Mouse (Mus musculus) megakaryocyte, adult 5-6 weeks (primary cell): ENCODE results near the gene Frmd5. TPM values are rescaled to one million over a fixed set of nuclear protein-coding genes. Genes with fewer than 3 reads are reported as not detected.

Experiments used
- ATAC-seq: 2 replicates; pipeline ENCODE4 v1.8.0; 2016; ENCODE audit warnings: mild to moderate bottlenecking, inconsistent platforms; ENCODE audit not compliant: poor library complexity, severe bottlenecking
- total RNA-seq, 2 experiments: library from RNA; stranded (forward) in 1 of 2; stranded (reverse) in 1 of 2; fragments of 153-499, 151-499 nt in 1 of 2; fragments of 221-1000, 200-1000 nt in 1 of 2; gene quantifications; 2 replicates each; pipeline versions ENCODE4 v1.2.3 to v1.2.4; 2015 to 2017

Frmd5 gene
- total RNA-seq, 2 experiments from 2014 or later, result not detected

DNA sequence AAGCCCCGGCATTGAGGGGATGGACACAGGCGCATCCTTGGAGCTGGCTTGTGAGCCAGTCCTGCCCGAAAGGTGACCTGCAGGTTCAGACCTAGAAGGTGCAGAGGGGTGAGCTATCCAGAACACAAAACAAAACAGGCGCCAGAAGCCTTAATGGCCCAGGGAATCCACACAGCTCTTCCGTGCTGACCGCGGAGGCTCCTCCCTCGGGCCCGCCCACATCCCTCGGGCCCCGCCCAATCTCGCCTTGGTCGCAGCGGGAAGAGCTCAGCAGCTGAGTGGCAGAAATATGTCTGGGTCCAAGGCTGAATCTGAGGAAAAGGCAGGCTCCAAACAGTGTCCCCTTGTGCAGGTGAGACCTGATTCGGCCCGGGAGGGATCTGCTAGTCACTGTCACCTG lies 297.3 kb downstream of the Frmd5 start:
- peak; percentile 58 for ATAC-seq

DNA sequence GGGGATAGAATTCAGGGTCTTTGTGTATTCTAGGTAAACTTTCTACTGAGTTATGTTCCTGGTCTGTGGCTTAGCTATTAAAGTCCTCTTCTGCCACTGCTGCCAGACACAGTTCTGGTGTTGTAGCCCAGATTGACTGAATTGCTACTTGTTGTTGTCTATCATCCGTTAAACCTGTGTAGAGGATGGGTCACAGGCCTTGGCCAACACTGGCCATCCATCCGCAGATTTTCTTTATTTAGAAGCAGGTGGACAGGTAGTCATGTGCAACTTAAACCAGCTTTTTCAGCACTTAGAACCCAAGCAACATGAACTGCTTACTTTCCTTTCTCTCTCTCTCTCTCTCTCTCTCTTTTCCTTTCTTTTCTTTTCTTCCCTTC lies 298.9 kb downstream of the Frmd5 start:
- ATAC-seq, result no peak

DNA sequence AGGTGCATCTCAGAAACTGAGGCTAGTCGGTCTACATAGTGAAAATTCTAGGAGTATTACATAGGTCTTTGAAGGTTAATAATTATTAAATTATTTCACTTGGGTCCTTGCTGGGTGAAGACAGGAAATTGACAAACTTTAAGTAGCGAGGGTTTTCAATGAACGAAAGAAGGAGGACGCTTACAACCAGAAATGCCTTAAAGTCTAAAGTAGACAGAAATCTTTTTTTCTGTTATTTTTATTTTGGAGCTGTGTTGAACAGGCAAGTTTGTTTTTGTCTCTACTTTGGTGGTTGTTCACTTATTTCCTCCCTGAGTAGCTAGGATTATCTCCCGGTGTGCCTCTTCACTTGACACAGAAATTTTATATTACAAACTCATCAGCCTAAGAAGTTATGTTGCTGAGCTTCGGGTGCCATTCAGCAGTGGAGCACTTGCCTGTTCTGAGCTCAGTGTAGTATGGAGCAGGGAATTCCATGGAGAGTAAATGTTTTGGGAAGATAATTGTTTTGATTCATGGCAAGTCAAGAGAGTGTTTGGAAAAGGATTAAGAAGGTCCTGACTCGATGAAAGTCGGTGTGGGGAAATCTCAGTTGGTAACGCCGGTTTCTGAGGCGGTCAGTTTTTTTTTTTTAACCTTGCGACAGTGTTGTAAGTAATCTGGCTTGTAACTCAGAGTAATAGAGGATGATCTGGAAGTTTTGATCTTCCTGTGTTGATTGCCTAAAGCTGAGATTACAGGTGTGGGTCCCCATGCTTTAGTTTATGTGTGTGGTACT lies 299.5 kb downstream of the Frmd5 start:
- ATAC-seq, result no peak

DNA sequence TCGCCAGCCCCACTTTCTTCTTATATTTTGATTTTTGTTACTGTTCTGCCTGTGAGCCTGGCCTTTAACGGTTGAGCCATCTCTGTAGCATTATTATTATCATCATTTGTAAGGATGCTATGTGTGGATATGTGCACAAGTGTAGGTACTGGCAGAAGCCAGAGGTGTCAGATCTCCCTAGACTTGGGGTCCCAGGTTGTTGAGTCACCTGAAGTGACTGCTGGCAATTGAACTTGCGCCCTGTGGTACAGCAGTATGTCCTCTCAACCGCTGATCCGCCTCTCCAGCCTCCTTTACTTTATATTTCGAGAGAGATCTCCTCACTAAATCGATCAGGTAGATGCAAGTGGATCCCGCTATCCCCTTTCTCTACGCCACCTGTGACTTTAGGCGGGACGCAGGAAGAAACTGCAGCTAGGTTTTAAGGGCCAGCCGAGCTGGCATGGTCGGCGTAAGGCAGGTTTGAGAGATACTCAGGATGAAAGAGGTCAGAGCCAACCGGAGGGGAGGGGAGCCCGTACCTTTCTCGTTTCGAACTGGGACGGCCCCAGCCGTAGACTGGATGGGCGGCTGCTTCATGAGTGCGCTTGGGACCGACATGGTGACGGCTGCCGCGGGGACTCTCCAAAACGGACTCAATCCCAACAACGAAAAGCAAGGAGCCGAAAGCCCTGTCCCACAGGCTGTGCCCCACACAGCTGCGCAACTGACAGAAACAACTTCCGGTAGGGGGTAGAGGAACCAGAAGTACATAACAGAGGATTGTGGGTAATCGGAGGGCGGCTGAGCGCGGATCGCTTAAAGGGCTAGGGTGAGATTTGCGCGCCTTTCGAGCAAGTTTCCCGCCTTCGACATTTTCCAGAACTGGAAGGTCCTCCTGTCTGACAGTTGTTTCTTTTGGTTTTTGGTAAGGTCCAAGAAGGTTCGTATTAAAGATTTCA lies 300.7 kb downstream of the Frmd5 start, which contains the start of the genes Mfap1a and Wdr76:
Gene Mfap1a, minus strand, starts transcription at position 724 of the 941 bp plus-strand sequence.
Gene Wdr76, plus strand, starts transcription at position 782 of the 941 bp plus-strand sequence.
- peak; percentile 95 for ATAC-seq

DNA sequence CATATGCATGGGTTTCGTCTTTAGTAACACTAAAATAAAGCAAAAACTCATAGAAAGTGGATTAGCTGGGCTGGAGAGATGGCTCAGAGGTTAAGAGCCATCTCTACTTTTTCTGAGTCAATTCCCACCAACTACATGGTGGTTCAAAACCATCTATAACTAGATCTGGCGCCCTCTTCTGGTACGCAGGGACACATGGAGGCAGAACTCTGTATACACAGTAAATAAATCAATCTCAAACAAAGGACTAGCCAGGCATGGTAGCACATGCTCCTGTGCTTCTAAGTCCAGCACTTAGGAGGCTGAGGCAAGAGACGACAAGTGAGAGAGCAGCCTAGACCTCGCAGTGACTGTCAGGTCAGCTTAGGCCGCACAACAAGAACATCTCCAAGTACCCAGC lies 305.3 kb downstream of the Frmd5 start:
- peak; percentile 49 for ATAC-seq

Other genes starting within 250 kb of the Frmd5 start
- 0.23 and 0.40 TPM in 2 replicates for gene Casc4, start 59.9 kb upstream of the Frmd5 start, total RNA-seq (2015)
- gene Casc4, start 59.9 kb upstream of the Frmd5 start, total RNA-seq (2017), result 0.51 and 1.3 TPM in 2 replicates
- 41.3 and 44.9 TPM in 2 replicates for gene Ctdspl2, start 148.9 kb upstream of the Frmd5 start, total RNA-seq (2015)
- 57.7 and 69.8 TPM in 2 replicates for gene Ctdspl2, start 148.9 kb upstream of the Frmd5 start, total RNA-seq (2017)
- gene Mageb3, start 149.0 kb upstream of the Frmd5 start, total RNA-seq (2015), result 0.07 and 0.18 TPM in 2 replicates
- 0.11 and 0.41 TPM in 2 replicates for gene Mageb3, start 149.0 kb upstream of the Frmd5 start, total RNA-seq (2017)
- gene Eif3j1, start 221.5 kb upstream of the Frmd5 start, total RNA-seq (2015), result 14.5 and 15.3 TPM in 2 replicates
- 16.4 and 17.2 TPM in 2 replicates for gene Eif3j1, start 221.5 kb upstream of the Frmd5 start, total RNA-seq (2017)